Mouse (Mus musculus): ENCODE measurements at regions not wholly inside any gene's neighbourhood (a gene's known extent, or its start where the extent isn't known, plus 50 kb on each side); places are given as distances from the start of the nearest gene placed in this dataset.

DNA sequence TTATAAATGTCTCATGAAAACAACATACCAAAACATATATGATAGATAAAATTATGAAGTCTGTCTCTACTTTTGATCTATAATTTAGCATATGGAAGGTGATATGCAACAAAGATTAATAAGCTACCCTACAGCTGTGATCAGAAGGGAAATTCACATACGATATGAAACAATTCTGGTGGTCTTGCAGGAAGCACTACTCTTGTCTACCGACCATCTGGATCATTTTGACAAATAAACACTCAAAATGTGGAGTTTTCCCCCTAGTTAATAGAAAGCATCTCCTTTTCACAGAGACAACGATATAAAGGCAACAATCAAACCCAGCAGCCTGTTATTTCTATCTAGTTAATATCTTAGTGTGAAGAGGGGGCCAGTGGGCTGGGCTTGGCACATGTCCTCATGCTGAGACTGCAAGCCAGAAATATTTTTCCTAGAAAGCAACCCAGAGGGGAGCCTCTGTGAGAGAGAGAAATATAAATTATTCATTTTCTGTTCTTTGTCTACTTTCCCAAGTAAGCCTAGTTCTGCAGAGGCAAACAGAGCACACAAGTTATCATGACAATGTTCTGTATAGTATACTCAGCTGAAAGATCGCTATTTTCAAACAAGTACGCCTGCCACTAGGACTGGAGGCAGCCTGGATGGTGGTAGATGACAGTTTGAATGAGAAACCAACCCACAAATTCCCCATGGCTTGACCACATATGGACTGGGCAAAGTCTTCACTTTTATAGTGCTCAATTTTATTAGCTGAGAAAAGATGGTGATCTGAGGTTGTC, 344.4 kb upstream of the Kif18a start:
- TF ChIP-seq CTCF (IDR thresholded peaks at IDR 0.05) (no peak), EP300 (IDR thresholded peaks at IDR 0.05) (no peak)

Data from lung, postnatal 0 days (tissue).